Mouse (Mus musculus): Measurements from ENCODE around the gene Hyal3.
"Not testable (repeated sequence)": the region's sequence is repeated elsewhere in the genome, so short reads cannot be mapped to it uniquely, and the experiment has no call there.

Gene Hyal3

GRCm38 (mm10) chr9:107571534-107572326, 8.9 kb upstream of the Hyal3 start:
- no peak for DNase-seq (ENCODE audit: low spot score)

GRCm38 (mm10) chr9:107572327-107572662, 8.3 kb upstream of the Hyal3 start:
- no peak for DNase-seq (ENCODE audit: low spot score)

- DNase-seq (ENCODE audit: low spot score): not testable (repeated sequence)
Observed at GRCm38 (mm10) chr9:107573774-107574173, 6.8 kb upstream of the Hyal3 start.

- DNase-seq (ENCODE audit: low spot score): peak; percentile 28
Observed at GRCm38 (mm10) chr9:107575579-107576356, 4.8 kb upstream of the Hyal3 start.

- peak; percentile 92 for DNase-seq (ENCODE audit: low spot score)
Observed at GRCm38 (mm10) chr9:107576357-107577107, 4.1 kb upstream of the Hyal3 start, which contains the start of gene Hyal1. TSS of gene Hyal1 (plus strand) at chr9:107576927.

- DNase-seq (ENCODE audit: low spot score): no peak
Observed at GRCm38 (mm10) chr9:107577871-107578270, 2.7 kb upstream of the Hyal3 start.

GRCm38 (mm10) chr9:107578587-107578986, 2.0 kb upstream of the Hyal3 start, which contains the start of gene Naa80:
TSS of gene Naa80 (plus strand) at chr9:107578887.
- DNase-seq (ENCODE audit: low spot score): no peak

- DNase-seq (ENCODE audit: low spot score): no peak
Observed at GRCm38 (mm10) chr9:107579023-107579900, 1.4 kb upstream of the Hyal3 start.

- no peak for DNase-seq (ENCODE audit: low spot score)
Observed at GRCm38 (mm10) chr9:107581584-107581983, 966 bp downstream of the Hyal3 start.

GRCm38 (mm10) chr9:107582509-107583062, 2.0 kb downstream of the Hyal3 start:
- no peak for DNase-seq (ENCODE audit: low spot score)

GRCm38 (mm10) chr9:107583174-107583573, 2.6 kb downstream of the Hyal3 start:
- DNase-seq (ENCODE audit: low spot score): no peak

GRCm38 (mm10) chr9:107586504-107586903, 5.9 kb downstream of the Hyal3 start:
- no peak for DNase-seq (ENCODE audit: low spot score)

GRCm38 (mm10) chr9:107586974-107587832, 6.6 kb downstream of the Hyal3 start, which contains the start of gene Ifrd2:
TSS of gene Ifrd2 (plus strand) at chr9:107587642.
- peak; percentile 100 for DNase-seq (ENCODE audit: low spot score)

GRCm38 (mm10) chr9:107587833-107588639, 7.4 kb downstream of the Hyal3 start:
- DNase-seq (ENCODE audit: low spot score): peak; percentile 71

GRCm38 (mm10) chr9:107590058-107590772, 9.6 kb downstream of the Hyal3 start:
- no peak for DNase-seq (ENCODE audit: low spot score)

- no peak for DNase-seq (ENCODE audit: low spot score)
Observed at GRCm38 (mm10) chr9:107590773-107591060, 10.1 kb downstream of the Hyal3 start.

- no peak for DNase-seq (ENCODE audit: low spot score)
Observed at GRCm38 (mm10) chr9:107593101-107593976, 12.7 kb downstream of the Hyal3 start.

Measured in embryo, embryonic 10.5 days (tissue).